Mouse (Mus musculus) frontal cortex, postnatal 25 days (tissue): ENCODE results near the gene Tns4.
A peak's percentile ranks its signal among the peaks of the same experiment; 100 is the strongest.

ENCODE experiments used
- DNase-seq, 2 experiments: peaks; one replicate each; pipeline ENCODE4 v3.0.0; 2022; ENCODE audit warnings: low spot score in 2 of 2

Tns4 gene

GRCm38 (mm10) chr11:99093740-99094139 is 4.6 kb upstream of the Tns4 start:
- DNase-seq: no peak

- DNase-seq: no peak
These were observed 2.6 kb upstream of the Tns4 start for GRCm38 (mm10) chr11:99091666-99092065.

- no peak for DNase-seq
These were observed 1.3 kb upstream of the Tns4 start for GRCm38 (mm10) chr11:99090391-99090790.

GRCm38 (mm10) chr11:99088486-99088885 is 620 bp downstream of the Tns4 start:
- DNase-seq: no peak

- DNase-seq: no peak
These were observed 4.7 kb downstream of the Tns4 start for GRCm38 (mm10) chr11:99084366-99084765.

- no peak for DNase-seq
These were observed 5.6 kb downstream of the Tns4 start for GRCm38 (mm10) chr11:99083516-99083915.

- DNase-seq: no peak
These were observed 7.0 kb downstream of the Tns4 start for GRCm38 (mm10) chr11:99082098-99082497.

- DNase-seq: no peak
These were observed 7.5 kb downstream of the Tns4 start for GRCm38 (mm10) chr11:99081566-99081965.

- DNase-seq: no peak
These were observed 8.1 kb downstream of the Tns4 start for GRCm38 (mm10) chr11:99080902-99081543.

- DNase-seq: no peak
These were observed 11.2 kb downstream of the Tns4 start for GRCm38 (mm10) chr11:99077869-99078268.

GRCm38 (mm10) chr11:99076744-99077319 is 12.3 kb downstream of the Tns4 start:
- DNase-seq: no peak

GRCm38 (mm10) chr11:99073781-99074180 is 15.3 kb downstream of the Tns4 start:
- no peak for DNase-seq

GRCm38 (mm10) chr11:99071866-99072265 is 17.2 kb downstream of the Tns4 start:
- DNase-seq: no peak

GRCm38 (mm10) chr11:99068455-99068854 is 20.7 kb downstream of the Tns4 start:
- no peak for DNase-seq

GRCm38 (mm10) chr11:99067591-99067990 is 21.5 kb downstream of the Tns4 start:
- DNase-seq: no peak

- peak; percentile 48 to 67 for DNase-seq
These were observed 23.1 kb downstream of the Tns4 start for GRCm38 (mm10) chr11:99065979-99066378.

GRCm38 (mm10) chr11:99065353-99065752 is 23.8 kb downstream of the Tns4 start:
- no peak for DNase-seq

GRCm38 (mm10) chr11:99063406-99064131 is 25.5 kb downstream of the Tns4 start:
- no peak for DNase-seq

- DNase-seq: no peak
These were observed 26.4 kb downstream of the Tns4 start for GRCm38 (mm10) chr11:99062661-99063060.

GRCm38 (mm10) chr11:99060435-99060834 is 28.7 kb downstream of the Tns4 start:
- DNase-seq: no peak

- DNase-seq: no peak
These were observed 33.3 kb downstream of the Tns4 start for GRCm38 (mm10) chr11:99055571-99056452.

- no peak for DNase-seq
These were observed 34.0 kb downstream of the Tns4 start for GRCm38 (mm10) chr11:99055143-99055542.
